Mouse (Mus musculus): ENCODE data around the gene Ssxb9.
"Not testable (repeated sequence)": the region's sequence is repeated elsewhere in the genome, so short reads cannot be mapped to it uniquely, and the experiment has no call there.

Gene Ssxb9

GRCm38 (mm10) chrX:8366678-8367077 is at the start of gene Ssxb9:
TSS of gene Ssxb9 (plus strand) at chrX:8366978.
- not testable (repeated sequence) for DNase-seq

GRCm38 (mm10) chrX:8327124-8327523 is 39.7 kb upstream of the Ssxb9 start, which contains the start of gene Ssxb10:
TSS of gene Ssxb10 (plus strand) at chrX:8327424.
- no peak for DNase-seq

- DNase-seq = not testable (repeated sequence)
Observed at GRCm38 (mm10) chrX:8413005-8413404, 46.2 kb downstream of the Ssxb9 start, which contains the start of gene Ssxb1. TSS of gene Ssxb1 (plus strand) at chrX:8413305.
